Mouse (Mus musculus) T-helper 17 cell (primary cell): ENCODE measurements at regions not wholly inside any gene's neighbourhood (a gene's known extent, or its start where the extent isn't known, plus 50 kb on each side); places are given as distances from the start of the nearest gene placed in this dataset.

Experiments used
- in situ Hi-C, 2 experiments: fragments of 300-600 bp; cut with MboI, MseI; formaldehyde crosslinking; loops; 1 replicate in 1 of 2; 2 replicates in 1 of 2; pipeline ENCODE4 v1.15.1; 2025; ENCODE audit warnings: high pct_unique_total_duplicates in 2 of 2

DNA sequence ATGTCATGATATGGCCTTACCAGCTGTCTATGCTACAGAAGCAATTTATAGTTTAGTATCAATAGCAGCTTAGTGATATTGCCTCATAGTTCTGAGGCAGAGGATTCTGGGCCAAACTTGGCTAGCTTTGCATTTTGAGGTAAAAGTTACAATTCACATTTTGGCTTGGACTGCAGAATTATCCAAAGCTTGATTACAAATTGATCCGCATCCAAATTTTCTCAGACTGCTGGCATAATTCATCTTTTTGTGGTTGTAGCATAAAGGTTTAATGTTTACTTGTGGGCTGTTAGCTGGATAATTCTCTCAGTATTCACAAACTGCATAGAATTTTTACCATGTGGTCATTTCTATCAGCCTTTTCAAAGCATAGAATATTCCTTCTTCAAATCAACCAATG lies 589.9 kb upstream of the Pdcd1 start:
- in situ Hi-C loops = no loop called here

GRCm38 (mm10) chr1:94658218-94658617 lies 605.9 kb upstream of the Pdcd1 start:
- in situ Hi-C loops = no loop called here

DNA sequence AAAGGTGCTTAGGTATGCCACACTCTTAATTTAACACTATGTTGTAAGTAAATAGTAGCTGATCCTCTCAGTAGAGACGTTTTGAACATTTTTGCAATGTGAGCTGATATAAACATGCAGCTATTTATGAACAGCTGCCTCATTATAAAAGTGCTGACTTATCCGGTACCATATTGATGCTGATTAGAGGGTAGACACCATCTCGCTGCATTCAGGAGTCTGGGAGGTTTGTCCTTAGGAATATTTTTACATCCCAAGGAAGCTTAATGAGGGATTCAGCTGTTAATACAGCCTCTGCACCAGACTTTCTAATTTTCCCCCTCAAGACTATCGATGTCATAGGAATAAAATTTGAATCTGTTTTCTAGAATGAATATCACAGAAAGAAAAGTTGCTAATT lies 619.3 kb upstream of the Pdcd1 start:
- in situ Hi-C loops = no loop called here

- in situ Hi-C loops = no loop called here
These were observed 612.9 kb upstream of the Fam174a start for GRCm38 (mm10) chr1:94700517-94700916.

- in situ Hi-C loops = no loop called here
These were observed 611.7 kb upstream of the Fam174a start for GRCm38 (mm10) chr1:94701688-94702087.

- in situ Hi-C loops = no loop called here
These were observed 600.6 kb upstream of the Fam174a start for GRCm38 (mm10) chr1:94712812-94713211.

DNA sequence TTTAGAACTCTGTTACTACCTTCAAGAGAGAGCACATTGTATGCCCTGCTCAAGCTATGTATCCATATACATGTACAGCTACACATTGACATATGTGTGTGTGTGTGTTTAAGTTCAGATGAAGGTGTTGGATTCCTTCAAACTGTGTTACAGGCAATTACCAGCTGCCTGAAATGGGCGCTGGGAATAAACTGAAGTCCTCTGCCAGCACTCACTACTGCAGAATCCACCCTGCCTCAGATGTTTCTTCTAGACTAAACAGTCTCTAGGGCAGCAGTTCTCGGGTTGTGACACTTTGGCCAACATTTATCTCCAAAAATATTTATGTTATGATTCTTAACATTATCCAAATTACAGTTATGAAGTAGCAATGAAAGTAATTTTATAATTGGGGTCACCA lies 595.7 kb upstream of the Fam174a start:
- in situ Hi-C loops = no loop called here

- in situ Hi-C loops = no loop called here
These were observed 559.9 kb upstream of the Fam174a start for GRCm38 (mm10) chr1:94753523-94753922.

DNA sequence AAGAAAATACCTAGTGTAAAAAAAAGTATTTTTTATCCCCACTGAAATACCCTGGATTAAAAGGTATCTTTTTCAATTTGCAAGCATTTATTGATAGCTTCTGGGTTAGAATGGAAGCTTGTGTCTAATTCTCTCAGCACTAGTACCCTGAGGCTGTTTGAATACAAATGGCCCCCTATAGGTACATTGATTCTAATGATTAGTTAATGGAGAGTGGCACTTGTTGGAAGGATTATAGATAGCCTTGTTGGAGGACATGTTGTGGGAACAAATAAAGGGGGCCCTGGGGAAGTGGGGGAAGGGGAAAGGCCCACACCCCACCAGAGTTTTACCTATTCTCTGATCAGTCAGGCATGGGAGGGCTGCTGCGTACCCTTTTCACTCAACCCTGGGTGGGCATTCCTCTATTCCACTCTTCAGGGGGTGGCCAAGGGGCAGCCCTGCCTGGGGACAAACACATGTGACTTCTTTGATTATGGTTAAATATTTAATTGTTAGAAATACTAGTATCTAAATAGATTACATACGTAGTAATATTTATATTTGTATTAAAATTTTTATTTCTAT lies 524.3 kb upstream of the Fam174a start:
- in situ Hi-C loops = no loop called here

DNA sequence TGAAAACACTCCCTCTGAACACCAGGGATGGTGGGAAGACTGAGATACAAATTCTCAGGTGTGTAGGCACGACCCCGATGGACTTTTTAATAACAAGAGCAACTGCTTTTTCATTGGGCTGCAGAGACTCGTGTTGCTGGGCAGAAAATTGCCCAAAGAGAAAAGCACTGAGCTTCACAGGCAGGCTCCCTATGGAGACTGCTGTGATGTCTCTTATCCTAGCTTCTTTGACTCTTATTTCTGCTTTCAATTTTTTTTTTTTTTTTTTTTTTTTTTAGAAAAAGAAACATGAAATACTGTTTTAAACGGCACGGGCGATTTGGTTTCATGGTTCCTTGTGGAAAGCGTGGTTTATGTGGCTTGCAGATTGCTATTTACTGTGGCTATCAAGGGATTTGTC lies 522.8 kb upstream of the Fam174a start:
- in situ Hi-C loops = no loop called here

DNA sequence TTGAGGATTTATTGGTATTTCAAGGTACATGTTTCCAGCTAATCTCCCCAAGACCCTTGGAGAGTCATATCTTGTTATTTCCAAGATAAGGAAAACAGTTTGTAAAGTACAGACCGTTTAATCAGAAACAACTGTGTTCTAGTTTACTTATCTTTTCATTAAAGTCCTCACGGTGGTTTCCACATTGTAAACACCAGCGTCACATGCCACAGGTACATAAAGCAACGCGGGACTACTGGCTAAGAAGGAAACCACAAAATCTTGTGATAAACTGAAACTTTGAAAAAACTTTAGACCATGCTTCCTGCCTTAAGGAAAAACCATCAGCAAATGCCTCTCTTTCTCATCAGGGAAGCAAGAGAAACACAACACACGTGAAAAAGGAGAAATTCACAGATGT lies 522.4 kb upstream of the Fam174a start:
- in situ Hi-C loops = no loop called here

DNA sequence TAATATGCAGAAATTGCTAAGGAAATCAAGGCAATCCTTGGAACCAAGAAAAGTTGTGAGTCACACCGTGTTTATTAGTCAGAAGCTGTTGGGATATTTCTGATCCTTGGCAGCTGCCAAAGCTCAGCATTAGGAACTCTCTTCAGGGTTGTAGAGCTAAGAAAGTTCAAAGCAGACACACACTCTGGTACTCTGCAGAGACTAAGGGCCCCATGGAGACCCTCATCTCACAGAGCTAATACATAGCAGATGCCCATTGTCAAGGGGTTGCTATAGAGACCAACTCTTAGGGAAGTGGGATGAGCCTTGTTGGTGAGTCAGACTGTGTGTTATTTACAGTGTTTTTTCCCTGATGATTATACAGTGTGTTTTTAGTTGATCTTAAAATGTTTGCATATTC lies 517.4 kb upstream of the Fam174a start:
- in situ Hi-C loops = no loop called here

- in situ Hi-C loops = loop anchor here in 1 of 2 experiments (10.0 kb wide), 1 partner anchor 521 kb away; no protein-coding TSS in a partner anchor
These were observed 509.7 kb upstream of the Fam174a start for GRCm38 (mm10) chr1:94803722-94804121.

DNA sequence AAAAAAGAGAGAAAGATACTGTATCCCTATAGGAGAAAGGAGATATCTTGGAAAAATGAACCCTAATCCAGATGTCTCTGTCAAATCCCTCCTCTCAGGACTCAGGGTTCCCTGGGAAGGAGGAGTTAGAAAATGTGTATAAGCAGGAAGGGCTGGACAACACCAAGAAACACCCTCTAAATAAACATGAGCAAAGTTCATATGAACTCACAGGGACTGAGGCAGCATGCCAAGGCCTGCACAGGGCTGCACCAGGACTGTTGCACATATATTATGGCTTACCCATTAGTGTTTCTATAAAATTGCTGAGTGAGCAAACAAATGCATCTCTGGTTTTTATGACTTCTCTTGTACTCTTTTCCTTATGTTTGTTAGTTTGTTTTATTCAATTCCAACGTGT lies 508.5 kb upstream of the Fam174a start:
- in situ Hi-C loops = loop anchor here in 1 of 2 experiments (10.0 kb wide), 1 partner anchor 520 kb away; no protein-coding TSS in a partner anchor

DNA sequence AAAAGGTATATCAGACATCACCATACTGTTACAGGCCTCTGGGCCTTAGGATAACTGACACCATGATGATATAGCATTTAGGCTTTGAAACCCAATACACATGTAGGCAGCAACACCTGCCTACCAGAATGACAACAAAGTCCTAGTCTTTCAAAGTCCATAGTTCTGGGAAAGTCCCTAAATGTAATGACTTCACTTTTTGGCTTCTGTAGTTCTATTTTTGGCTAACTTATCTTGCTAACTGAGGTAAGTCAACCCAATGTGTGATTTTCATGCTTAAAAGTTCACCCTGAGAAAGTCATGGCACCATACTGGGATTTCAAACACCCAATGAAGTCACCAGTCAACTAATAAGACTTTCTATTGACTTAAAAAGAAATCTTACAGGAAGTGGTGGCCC lies 485.8 kb upstream of the Fam174a start:
- in situ Hi-C loops = no loop called here

DNA sequence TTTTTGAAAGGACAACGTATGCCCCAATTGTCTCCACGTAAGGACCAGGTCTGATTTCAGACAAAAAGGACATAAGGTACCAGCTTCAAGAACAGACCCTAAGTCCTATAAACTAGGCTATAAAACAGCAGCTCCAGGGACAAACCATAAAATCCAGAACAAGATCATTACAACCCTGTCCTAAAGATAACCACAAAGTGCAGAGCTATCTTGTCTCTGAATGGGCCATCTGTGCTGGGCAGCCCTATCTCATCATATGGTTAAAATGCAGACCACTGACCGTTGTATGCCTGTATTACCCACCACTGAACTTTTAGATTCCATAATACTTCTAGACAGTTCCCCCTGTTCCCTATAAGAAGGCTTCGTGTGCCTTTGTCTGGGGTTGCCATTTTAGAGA lies 477.4 kb upstream of the Fam174a start:
- in situ Hi-C loops = no loop called here

GRCm38 (mm10) chr1:94851522-94851921 lies 461.9 kb upstream of the Fam174a start:
- in situ Hi-C loops = no loop called here

DNA sequence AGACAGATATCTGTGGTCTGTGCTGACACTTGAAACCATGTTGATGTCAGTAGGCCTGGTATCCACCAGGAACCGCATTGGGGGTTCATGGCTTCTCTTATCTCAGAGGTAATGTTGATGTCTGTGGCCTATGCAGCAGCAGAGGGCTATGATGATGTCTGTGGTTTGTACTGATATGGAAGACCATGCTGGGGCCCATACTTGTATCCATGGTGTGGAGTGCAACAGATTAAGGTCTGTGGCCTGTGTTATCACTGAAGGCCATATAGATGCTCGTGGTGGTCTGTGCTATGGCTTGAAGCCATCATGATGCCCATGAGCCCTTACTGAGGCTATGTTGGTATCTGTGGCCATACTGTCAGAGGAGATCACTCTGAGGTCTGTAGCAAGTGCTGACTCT lies 455.0 kb upstream of the Fam174a start:
- in situ Hi-C loops = no loop called here

- in situ Hi-C loops = no loop called here
These were observed 444.6 kb upstream of the Fam174a start for GRCm38 (mm10) chr1:94868872-94869271.

GRCm38 (mm10) chr1:94880553-94880952 lies 432.9 kb upstream of the Fam174a start:
- in situ Hi-C loops = no loop called here

- in situ Hi-C loops = no loop called here
These were observed 408.4 kb upstream of the Fam174a start for GRCm38 (mm10) chr1:94904982-94905507.

DNA sequence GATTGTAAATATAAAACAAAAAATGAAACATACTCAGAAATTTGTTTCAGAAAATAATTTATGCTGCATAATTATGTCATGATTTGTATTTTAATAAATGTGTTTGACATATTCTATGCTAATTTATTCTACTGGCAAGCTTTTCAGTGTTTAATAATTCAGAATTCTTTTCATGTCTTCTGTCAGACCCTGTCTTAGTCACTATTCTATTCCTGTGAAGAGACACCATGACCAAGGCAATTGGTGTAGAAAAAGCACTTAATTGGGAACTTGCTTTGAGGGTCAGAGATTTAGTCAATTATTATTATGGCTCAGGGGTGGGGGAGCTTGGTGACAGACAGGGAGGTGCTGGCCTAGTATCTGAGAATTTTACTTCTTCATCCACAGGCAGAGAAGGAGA lies 402.6 kb upstream of the Fam174a start:
- in situ Hi-C loops = no loop called here
